Mouse (Mus musculus) liver, postnatal 0 days (tissue): ENCODE results near the gene Tmem230. TPM values are rescaled to one million over a fixed set of nuclear protein-coding genes. Genes with fewer than 3 reads are reported as not detected.
A peak's percentile ranks its signal among the peaks of the same experiment; 100 is the strongest.

ENCODE experiments used
- ATAC-seq: fragments of 200-750 bp; cut with Nextera tagmentation; 2 replicates; pipeline ENCODE4 v1.8.0; 2017; ENCODE audit warnings: mild to moderate bottlenecking, moderate library complexity
- DNase-seq: peaks from one replicate; pipeline ENCODE4 v3.0.0-alpha.2; 2016
- H3K27ac ChIP-seq: fragments of 300-500 bp; sonication (generic); 2 replicates; pipeline ENCODE4 v1.5.1; 2014; ENCODE audit warnings: antibody characterized with exemption, moderate library complexity, mild to moderate bottlenecking, low read depth
- H3K27me3 ChIP-seq: fragments of 300-500 bp; sonication (generic); 2 replicates; pipeline ENCODE4 v1.6.1; 2014; ENCODE audit warnings: low read length, control low read depth, mixed read lengths; ENCODE audit not compliant: insufficient read depth
- H3K36me3 ChIP-seq: fragments of 300-500 bp; sonication (generic); replicated peaks from 2 replicates; pipeline ENCODE4 v1.6.1; 2014; ENCODE audit warnings: mild to moderate bottlenecking, control low read depth, low read length, moderate library complexity, mixed read lengths; ENCODE audit not compliant: insufficient read depth
- H3K4me1 ChIP-seq: fragments of 300-500 bp; sonication (generic); 2 replicates; pipeline ENCODE4 v1.6.1; 2014; ENCODE audit warnings: antibody characterized with exemption, mild to moderate bottlenecking, control low read depth; ENCODE audit not compliant: insufficient read depth
- H3K4me2 ChIP-seq: fragments of 300-500 bp; sonication (generic); 2 replicates; pipeline ENCODE4 v1.6.1; 2014; ENCODE audit warnings: low read depth, mild to moderate bottlenecking, low read length, moderate library complexity, mixed read lengths
- H3K4me3 ChIP-seq: fragments of 300-500 bp; sonication (generic); 2 replicates; pipeline ENCODE4 v1.5.1; 2014; ENCODE audit warnings: low read depth, low read length
- H3K9ac ChIP-seq: fragments of 300-500 bp; sonication (generic); replicated peaks from 2 replicates; pipeline ENCODE4 v1.6.1; 2014; ENCODE audit warnings: mild to moderate bottlenecking, moderate library complexity
- H3K9me3 ChIP-seq: fragments of 300-500 bp; sonication (generic); 2 replicates; pipeline ENCODE4 v1.6.1; 2016; ENCODE audit warnings: mild to moderate bottlenecking, control low read depth, low read length, mixed read lengths
- CTCF ChIP-seq: sonication (generic); IDR thresholded peaks from 2 replicates; pipeline ENCODE4 v1.5.1; 2016; ENCODE audit warnings: antibody characterized with exemption, low read depth
- EP300 ChIP-seq: IDR thresholded peaks from 2 replicates; pipeline ENCODE4 v1.6.1; 2016; ENCODE audit warnings: antibody characterized with exemption, low read depth, mild to moderate bottlenecking
- WGBS: fragments of 180-500 bp; shearing (Covaris S2); extraction: QIAGEN DNeasy Blood & Tissue Kit; methylation state at CpG from one replicate; pipeline ENCODE4 v1.1.7; 2014; ENCODE audit not compliant: insufficient replicate concordance; 5-methylcytosine and 5-hydroxymethylcytosine counted together
- polyA plus RNA-seq: library from polyadenylated mRNA; unstranded; fragments of >200 nt; fragmentation: Nextera tagmentation; extraction: Ambion mirVana; gene quantifications from 2 replicates; pipeline ENCODE4 v1.2.1, GENCODE M21; 2015

Tmem230 gene
- polyA plus RNA-seq, 1 experiment from 2014 or later = 19.1 TPM

- Histone ChIP-seq H3K27me3 (no peaks in the 10 kb centered on the region), H3K4me2 (no peak overlapping the region), H3K9me3 (no peaks in the 10 kb centered on the region), H3K4me1 (peaks cover 48% of the 10 kb centered on the region), H3K27ac (peak overlapping the region; percentile 76), H3K4me3 (no peak overlapping the region), H3K36me3 (no peaks in the 10 kb centered on the region), H3K9ac (no peak overlapping the region)
- TF ChIP-seq EP300 = no peak
- TF ChIP-seq CTCF = no peak
- WGBS = 44% methylated on average over 10 of the region's 10 CpGs
- no peak for DNase-seq
- ATAC-seq = peak; percentile 37; the same call in 1 of the 2 replicates
These were observed 34.2 kb upstream of the Tmem230 start for GRCm38 (mm10) chr2:132281560-132282452.

GRCm38 (mm10) chr2:132280518-132281120 is 33.0 kb upstream of the Tmem230 start:
- WGBS = 89% methylated on average over 10 of the region's 10 CpGs

GRCm38 (mm10) chr2:132279978-132280377 is 32.4 kb upstream of the Tmem230 start:
- ATAC-seq (no peak), DNase-seq (no peak)
- Histone ChIP-seq H3K27me3 (no peaks in the 10 kb centered on the region), H3K4me3 (no peak overlapping the region), H3K9ac (no peak overlapping the region), H3K36me3 (no peaks in the 10 kb centered on the region), H3K4me2 (no peak overlapping the region), H3K9me3 (no peaks in the 10 kb centered on the region), H3K27ac (peak overlapping the region; percentile 18; the same call in 1 of the 2 replicates), H3K4me1 (peaks cover 42% of the 10 kb centered on the region)
- WGBS = 72% methylated on average over 4 of the region's 4 CpGs
- TF ChIP-seq EP300 (no peak), CTCF (no peak)

More at GRCm38 (mm10) chr2:132280518-132281120, 33.0 kb upstream of the Tmem230 start:
- ATAC-seq (no peak), DNase-seq (no peak)
- Histone ChIP-seq H3K27ac (no peak overlapping the region), H3K4me1 (peaks cover 48% of the 10 kb centered on the region), H3K4me3 (no peak overlapping the region), H3K9ac (no peak overlapping the region), H3K36me3 (no peaks in the 10 kb centered on the region), H3K27me3 (no peaks in the 10 kb centered on the region), H3K9me3 (no peaks in the 10 kb centered on the region), H3K4me2 (no peak overlapping the region)
- TF ChIP-seq CTCF = no peak
- TF ChIP-seq EP300 = no peak

- Histone ChIP-seq H3K9ac (no peak overlapping the region), H3K4me3 (no peak overlapping the region), H3K27me3 (no peaks in the 10 kb centered on the region), H3K9me3 (no peaks in the 10 kb centered on the region), H3K27ac (peak overlapping the region; percentile 18; the same call in 1 of the 2 replicates), H3K4me1 (peaks cover 38% of the 10 kb centered on the region), H3K4me2 (no peak overlapping the region), H3K36me3 (no peaks in the 10 kb centered on the region)
- TF ChIP-seq EP300 = no peak
- TF ChIP-seq CTCF = no peak
- no peak for ATAC-seq
- no peak for DNase-seq
- WGBS = 46% methylated on average over 3 of the region's 3 CpGs
These were observed 31.8 kb upstream of the Tmem230 start for GRCm38 (mm10) chr2:132279336-132279882.

- Histone ChIP-seq H3K9me3 (no peaks in the 10 kb centered on the region), H3K4me1 (peaks cover 28% of the 10 kb centered on the region), H3K27me3 (no peaks in the 10 kb centered on the region), H3K27ac (no peak overlapping the region), H3K9ac (no peak overlapping the region), H3K36me3 (no peaks in the 10 kb centered on the region), H3K4me2 (no peak overlapping the region), H3K4me3 (no peak overlapping the region)
- TF ChIP-seq EP300 (no peak), CTCF (no peak)
- WGBS = 70% methylated on average over 8 of the region's 8 CpGs
- DNase-seq = no peak
- ATAC-seq = no peak
These were observed 30.8 kb upstream of the Tmem230 start for GRCm38 (mm10) chr2:132278273-132278853.

- Histone ChIP-seq H3K27me3 (no peaks in the 10 kb centered on the region), H3K36me3 (no peaks in the 10 kb centered on the region), H3K9ac (no peak overlapping the region), H3K4me2 (no peak overlapping the region), H3K9me3 (no peaks in the 10 kb centered on the region), H3K4me1 (peaks cover 19% of the 10 kb centered on the region), H3K27ac (no peak overlapping the region), H3K4me3 (no peak overlapping the region)
- DNase-seq = no peak
- TF ChIP-seq EP300 = no peak
- no peak for TF ChIP-seq CTCF
- ATAC-seq = no peak
- WGBS = 66% methylated on average over 4 of the region's 4 CpGs
These were observed 28.6 kb upstream of the Tmem230 start for GRCm38 (mm10) chr2:132276249-132276648.
